Mouse (Mus musculus): Measurements from ENCODE around the gene Emilin2. TPM values are rescaled to one million over a fixed set of nuclear protein-coding genes. Genes with fewer than 3 reads are reported as not detected.
"Not testable (repeated sequence)": the region's sequence is repeated elsewhere in the genome, so short reads cannot be mapped to it uniquely, and the experiment has no call there.

Emilin2 gene
- polyA plus RNA-seq, 1 experiment from 2014 or later: 31.3 TPM

GRCm38 (mm10) chr17:71320731-71321130 lies 9.0 kb upstream of the Emilin2 start:
- not testable (repeated sequence) for H3K27ac ChIP-seq (ENCODE audit: low read depth, low read length); H3K4me3 ChIP-seq (ENCODE audit: low read depth, low read length); H3K9me3 ChIP-seq (ENCODE audit: control insufficient read depth, low read length); H3K27me3 ChIP-seq (replicated peaks; ENCODE audit: control insufficient read depth, insufficient read depth, low read length); H3K4me2 ChIP-seq; H3K4me1 ChIP-seq (replicated peaks; ENCODE audit: control insufficient read depth, insufficient read depth, low read length); ATAC-seq (replicated peaks; ENCODE audit: low FRiP score); H3K9ac ChIP-seq (ENCODE audit: low read depth, low read length); H3K36me3 ChIP-seq (ENCODE audit: control insufficient read depth, insufficient read depth, low read length)
- peak; percentile 15 for DNase-seq (ENCODE audit: low spot score)
- 83% methylated on average over 8 of the region's 8 CpGs for WGBS

GRCm38 (mm10) chr17:71319361-71319760 lies 7.6 kb upstream of the Emilin2 start:
- Histone ChIP-seq H3K27ac (ENCODE audit: low read depth, low read length) (no peak overlapping the region), H3K4me1 (replicated peaks; ENCODE audit: control insufficient read depth, insufficient read depth, low read length) (no peaks in the 10 kb centered on the region), H3K4me2 (no peak overlapping the region), H3K36me3 (ENCODE audit: control insufficient read depth, insufficient read depth, low read length) (no peaks in the 10 kb centered on the region), H3K27me3 (replicated peaks; ENCODE audit: control insufficient read depth, insufficient read depth, low read length) (no peaks in the 10 kb centered on the region), H3K9me3 (ENCODE audit: control insufficient read depth, low read length) (no peaks in the 10 kb centered on the region), H3K9ac (ENCODE audit: low read depth, low read length) (no peak overlapping the region), H3K4me3 (ENCODE audit: low read depth, low read length) (no peak overlapping the region)
- ATAC-seq (replicated peaks; ENCODE audit: low FRiP score) (no peak), DNase-seq (ENCODE audit: low spot score) (no peak)
- 93% methylated on average over 3 of the region's 3 CpGs for WGBS

- Histone ChIP-seq H3K9me3 (ENCODE audit: control insufficient read depth, low read length) (no peaks in the 10 kb centered on the region), H3K27ac (ENCODE audit: low read depth, low read length) (no peak overlapping the region), H3K4me1 (replicated peaks; ENCODE audit: control insufficient read depth, insufficient read depth, low read length) (no peaks in the 10 kb centered on the region), H3K9ac (ENCODE audit: low read depth, low read length) (no peak overlapping the region), H3K27me3 (replicated peaks; ENCODE audit: control insufficient read depth, insufficient read depth, low read length) (no peaks in the 10 kb centered on the region), H3K36me3 (ENCODE audit: control insufficient read depth, insufficient read depth, low read length) (no peaks in the 10 kb centered on the region), H3K4me2 (no peak overlapping the region), H3K4me3 (ENCODE audit: low read depth, low read length) (no peak overlapping the region)
- no peak for ATAC-seq (replicated peaks; ENCODE audit: low FRiP score)
- peak; percentile 16 for DNase-seq (ENCODE audit: low spot score)
- 82% methylated on average over 4 of the region's 4 CpGs for whole genome bisulfite sequencing
These were observed 5.8 kb upstream of the Emilin2 start for GRCm38 (mm10) chr17:71317571-71317970.

GRCm38 (mm10) chr17:71314315-71314714 lies 2.5 kb upstream of the Emilin2 start:
- Histone ChIP-seq H3K36me3 (ENCODE audit: control insufficient read depth, insufficient read depth, low read length) (no peaks in the 10 kb centered on the region), H3K4me1 (replicated peaks; ENCODE audit: control insufficient read depth, insufficient read depth, low read length) (peaks cover 11% of the 10 kb centered on the region), H3K9me3 (ENCODE audit: control insufficient read depth, low read length) (no peaks in the 10 kb centered on the region), H3K9ac (ENCODE audit: low read depth, low read length) (no peak overlapping the region), H3K4me3 (ENCODE audit: low read depth, low read length) (no peak overlapping the region), H3K27ac (ENCODE audit: low read depth, low read length) (no peak overlapping the region), H3K4me2 (no peak overlapping the region), H3K27me3 (replicated peaks; ENCODE audit: control insufficient read depth, insufficient read depth, low read length) (peaks cover 5% of the 10 kb centered on the region; the same call in 1 of the 2 replicates)
- ATAC-seq (replicated peaks; ENCODE audit: low FRiP score) (no peak), DNase-seq (ENCODE audit: low spot score) (peak; percentile 15)
- WGBS: 72% methylated on average over 4 of the region's 4 CpGs

- Histone ChIP-seq H3K4me3 (ENCODE audit: low read depth, low read length) (peak overlapping the region; percentile 73), H3K36me3 (ENCODE audit: control insufficient read depth, insufficient read depth, low read length) (no peaks in the 10 kb centered on the region), H3K27me3 (replicated peaks; ENCODE audit: control insufficient read depth, insufficient read depth, low read length) (peaks cover 5% of the 10 kb centered on the region; the same call in 1 of the 2 replicates), H3K4me1 (replicated peaks; ENCODE audit: control insufficient read depth, insufficient read depth, low read length) (peaks cover 11% of the 10 kb centered on the region), H3K9ac (ENCODE audit: low read depth, low read length) (peak overlapping the region; percentile 88), H3K27ac (ENCODE audit: low read depth, low read length) (peak overlapping the region; percentile 47), H3K9me3 (ENCODE audit: control insufficient read depth, low read length) (no peaks in the 10 kb centered on the region), H3K4me2 (peak overlapping the region; percentile 100)
- DNase-seq (ENCODE audit: low spot score) (peak; percentile 66), ATAC-seq (replicated peaks; ENCODE audit: low FRiP score) (peak; percentile 63)
- WGBS: under 1% methylated on average over 67 of the region's 67 CpGs
These were observed 1.1 kb downstream of the Emilin2 start for GRCm38 (mm10) chr17:71310486-71311339.

GRCm38 (mm10) chr17:71309711-71310485 lies 1.9 kb downstream of the Emilin2 start:
- no peaks in the 10 kb centered on the region for H3K36me3 ChIP-seq (ENCODE audit: control insufficient read depth, insufficient read depth, low read length)
- peak overlapping the region; percentile 88 for H3K9ac ChIP-seq (ENCODE audit: low read depth, low read length)
- no peak overlapping the region; the same call in 1 of the 2 replicates for H3K27ac ChIP-seq (ENCODE audit: low read depth, low read length)
- H3K9me3 ChIP-seq (ENCODE audit: control insufficient read depth, low read length): no peaks in the 10 kb centered on the region
- H3K4me3 ChIP-seq (ENCODE audit: low read depth, low read length): peak overlapping the region; percentile 73
- H3K27me3 ChIP-seq (replicated peaks; ENCODE audit: control insufficient read depth, insufficient read depth, low read length): peaks cover 5% of the 10 kb centered on the region; the same call in 1 of the 2 replicates
- peaks cover 11% of the 10 kb centered on the region for H3K4me1 ChIP-seq (replicated peaks; ENCODE audit: control insufficient read depth, insufficient read depth, low read length)
- WGBS: 7% methylated on average over 23 of the region's 23 CpGs
- peak overlapping the region; percentile 100 for H3K4me2 ChIP-seq
- DNase-seq (ENCODE audit: low spot score) (peak; percentile 65), ATAC-seq (replicated peaks; ENCODE audit: low FRiP score) (0 out of 2 replicates have a peak, but pooled peaks have one; percentile 4)

GRCm38 (mm10) chr17:71309141-71309540 lies 2.6 kb downstream of the Emilin2 start:
- H3K36me3 ChIP-seq (ENCODE audit: control insufficient read depth, insufficient read depth, low read length): no peaks in the 10 kb centered on the region
- H3K4me3 ChIP-seq (ENCODE audit: low read depth, low read length): peak overlapping the region; percentile 73; the same call in 1 of the 2 replicates
- no peak overlapping the region for H3K9ac ChIP-seq (ENCODE audit: low read depth, low read length)
- peaks cover 11% of the 10 kb centered on the region for H3K4me1 ChIP-seq (replicated peaks; ENCODE audit: control insufficient read depth, insufficient read depth, low read length)
- H3K27ac ChIP-seq (ENCODE audit: low read depth, low read length): no peak overlapping the region
- no peak for ATAC-seq (replicated peaks; ENCODE audit: low FRiP score)
- 63% methylated on average over 14 of the region's 14 CpGs for WGBS
- peaks cover 5% of the 10 kb centered on the region; the same call in 1 of the 2 replicates for H3K27me3 ChIP-seq (replicated peaks; ENCODE audit: control insufficient read depth, insufficient read depth, low read length)
- H3K9me3 ChIP-seq (ENCODE audit: control insufficient read depth, low read length): no peaks in the 10 kb centered on the region
- peak overlapping the region; percentile 100 for H3K4me2 ChIP-seq
- DNase-seq (ENCODE audit: low spot score): peak; percentile 31

GRCm38 (mm10) chr17:71308296-71308695 lies 3.5 kb downstream of the Emilin2 start:
- H3K27me3 ChIP-seq (replicated peaks; ENCODE audit: control insufficient read depth, insufficient read depth, low read length): peaks cover 5% of the 10 kb centered on the region; the same call in 1 of the 2 replicates
- DNase-seq (ENCODE audit: low spot score) (peak; percentile 9), ATAC-seq (replicated peaks; ENCODE audit: low FRiP score) (no peak)
- no peak overlapping the region for H3K4me3 ChIP-seq (ENCODE audit: low read depth, low read length)
- no peak overlapping the region for H3K9ac ChIP-seq (ENCODE audit: low read depth, low read length)
- no peaks in the 10 kb centered on the region for H3K9me3 ChIP-seq (ENCODE audit: control insufficient read depth, low read length)
- H3K36me3 ChIP-seq (ENCODE audit: control insufficient read depth, insufficient read depth, low read length): no peaks in the 10 kb centered on the region
- H3K4me1 ChIP-seq (replicated peaks; ENCODE audit: control insufficient read depth, insufficient read depth, low read length): peaks cover 11% of the 10 kb centered on the region
- WGBS: 87% methylated on average over 5 of the region's 5 CpGs
- no peak overlapping the region for H3K27ac ChIP-seq (ENCODE audit: low read depth, low read length)
- H3K4me2 ChIP-seq: no peak overlapping the region

Data from liver, embryonic 11.5 days (tissue).